Mouse (Mus musculus) gastrocnemius, postnatal 36 days (tissue): ENCODE data around the gene Ksr2. TPM values are rescaled to one million over a fixed set of nuclear protein-coding genes. Genes with fewer than 3 reads are reported as not detected.
"Not testable (repeated sequence)": the region's sequence is repeated elsewhere in the genome, so short reads cannot be mapped to it uniquely, and the experiment has no call there.

Experiments
- DNase-seq, 2 experiments: peaks; one replicate each; pipeline ENCODE4 v3.0.0; 2022
- intact Hi-C: fragments of 180-260 bp; cut with DNase I; formaldehyde crosslinking; loops from one replicate; pipeline ENCODE4 v1.15.1; 2025
- long read RNA-seq, 2 experiments: library from polyadenylated mRNA; stranded (forward); transcript quantifications; one replicate each; pipeline ENCODE4 v2.0.0; 2021
- total RNA-seq, 2 experiments: library from RNA; stranded (reverse); gene quantifications; 2 replicates each; pipeline ENCODE4 v1.2.3; 2021

Gene Ksr2
- total RNA-seq = under 1 TPM; 0.03 to 0.07 TPM
- long read RNA-seq, experiment 1 = 0 reads
- long read RNA-seq, experiment 2 = 0 reads

- no peak for DNase-seq
Observed at GRCm38 (mm10) chr5:117413507-117414501, at the start of gene Ksr2. Ksr2 (plus strand) TSS chr5:117414000.

GRCm38 (mm10) chr5:117364821-117365220 is 49.0 kb upstream of the Ksr2 start:
- DNase-seq = no peak
- intact Hi-C loops = no loop called here

More at GRCm38 (mm10) chr5:117413507-117414501, at the start of gene Ksr2:
- intact Hi-C loops = no loop called here

- no peak for DNase-seq
- intact Hi-C loops = no loop called here
Observed at GRCm38 (mm10) chr5:117365904-117366561, 47.8 kb upstream of the Ksr2 start.

DNA sequence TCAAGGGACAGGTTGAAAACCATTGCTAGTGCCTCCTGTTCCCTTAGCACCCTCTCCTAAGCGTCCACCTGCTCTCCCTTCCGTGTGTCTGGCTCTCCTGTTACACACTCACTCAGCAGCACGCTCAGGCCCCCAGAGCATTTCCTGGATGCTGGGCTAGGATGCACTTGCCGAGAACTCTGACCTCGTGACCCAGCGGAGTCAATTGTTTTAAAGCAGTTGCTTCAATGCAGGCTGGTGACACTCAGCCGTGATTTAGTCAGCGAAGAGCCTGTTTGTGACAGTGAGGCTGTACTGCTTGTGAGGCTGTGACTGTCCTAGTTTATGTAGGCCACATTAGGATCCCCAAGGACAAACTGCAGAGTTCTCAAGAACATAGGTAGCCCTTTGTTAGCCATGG is 46.6 kb upstream of the Ksr2 start:
- no peak for DNase-seq
- intact Hi-C loops = no loop called here

GRCm38 (mm10) chr5:117370592-117370991 is 43.2 kb upstream of the Ksr2 start:
- no peak for DNase-seq

GRCm38 (mm10) chr5:117373418-117373817 is 40.4 kb upstream of the Ksr2 start:
- intact Hi-C loops = no loop called here
- no peak for DNase-seq

More at GRCm38 (mm10) chr5:117370592-117370991, 43.2 kb upstream of the Ksr2 start:
- intact Hi-C loops = no loop called here

- DNase-seq = no peak
- intact Hi-C loops = no loop called here
Observed at GRCm38 (mm10) chr5:117374372-117375049, 39.3 kb upstream of the Ksr2 start.

GRCm38 (mm10) chr5:117376331-117376761 is 37.5 kb upstream of the Ksr2 start:
- no peak for DNase-seq
- intact Hi-C loops = no loop called here

DNA sequence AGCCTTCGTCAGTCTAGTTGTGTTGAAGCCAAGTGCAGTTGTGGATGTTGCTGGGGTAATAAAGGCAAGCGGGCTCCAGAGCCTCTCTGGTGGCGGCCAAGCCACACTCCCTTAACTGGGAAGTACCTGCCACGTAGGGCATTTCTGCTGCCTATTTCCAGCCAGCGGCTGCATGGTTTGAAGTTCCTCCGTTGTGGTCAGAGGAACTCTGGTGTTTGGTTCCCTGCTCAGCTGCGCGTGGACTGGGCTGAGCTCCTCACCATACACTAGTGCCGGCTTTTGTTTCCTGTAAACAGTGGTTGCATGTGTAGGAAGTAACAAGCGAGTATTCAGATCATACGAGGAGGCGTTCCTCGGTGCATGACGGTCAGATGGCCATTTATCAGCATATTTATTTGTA is 36.1 kb upstream of the Ksr2 start:
- intact Hi-C loops, DNase-seq: not testable (repeated sequence)

GRCm38 (mm10) chr5:117380199-117380598 is 33.6 kb upstream of the Ksr2 start:
- no peak for DNase-seq
- intact Hi-C loops = loop anchor here (10.0 kb wide), 1 partner anchor 265 kb away; the partner anchor contains the start of gene Suds3

GRCm38 (mm10) chr5:117381785-117382184 is 32.0 kb upstream of the Ksr2 start:
- intact Hi-C loops = loop anchor here (10.0 kb wide), 1 partner anchor 267 kb away; the partner anchor contains the start of gene Suds3
- DNase-seq = no peak

- intact Hi-C loops = loop anchor here (10.0 kb wide), 1 partner anchor 268 kb away; the partner anchor contains the start of gene Suds3
- no peak for DNase-seq
Observed at GRCm38 (mm10) chr5:117383198-117383597, 30.6 kb upstream of the Ksr2 start.

DNA sequence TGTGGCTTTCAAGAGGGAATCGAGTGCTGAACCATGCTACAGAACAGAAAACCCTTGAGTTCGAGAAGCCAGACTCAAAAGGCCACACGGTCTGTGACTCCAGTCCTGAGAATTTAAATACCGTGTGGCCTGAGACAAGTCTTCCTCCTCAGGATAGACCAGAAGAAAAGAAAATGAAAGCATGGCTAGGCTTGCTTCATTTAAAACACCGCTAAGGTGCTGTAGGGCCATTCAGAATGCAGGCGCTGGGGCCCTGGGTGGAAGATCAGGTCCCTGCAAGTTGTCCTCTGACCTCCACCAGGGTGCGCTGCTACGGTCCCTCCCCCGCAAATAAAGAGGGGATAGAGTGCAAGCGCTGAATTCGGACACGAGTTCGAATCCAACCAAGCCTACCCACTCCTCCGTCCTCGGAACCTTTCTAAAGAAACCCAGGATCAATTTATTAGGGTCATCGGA is 25.5 kb upstream of the Ksr2 start:
- intact Hi-C loops = loop anchor here (10.0 kb wide), 1 partner anchor 274 kb away; the partner anchor contains the start of gene Suds3
- DNase-seq = peak in 1 of 2 experiments; percentile 26

DNA sequence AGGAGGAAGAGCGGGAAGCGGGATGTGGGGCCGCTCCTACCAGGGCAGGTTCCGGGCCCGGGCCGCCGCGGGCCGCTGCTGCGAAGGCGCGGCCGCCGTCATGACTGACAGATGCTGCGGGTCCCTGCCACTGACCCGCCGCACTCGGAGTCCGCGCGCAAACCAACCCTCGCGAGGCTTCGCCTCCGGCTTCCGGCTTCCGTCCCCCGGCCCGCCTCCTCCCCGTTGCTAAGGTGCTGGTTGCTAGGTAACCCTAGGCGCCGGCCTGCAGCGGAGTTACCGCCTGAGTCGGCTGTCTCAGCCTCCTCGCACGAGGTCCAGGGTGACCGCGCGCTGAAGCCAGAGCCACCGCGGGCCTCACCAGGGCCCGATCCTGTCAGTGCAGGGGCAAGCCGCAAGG is 24.9 kb upstream of the Ksr2 start, which contains the start of gene Rfc5:
Gene Rfc5, minus strand, starts transcription at position 171 of the 400 bp plus-strand sequence.
- intact Hi-C loops = loop anchor here (10.0 kb wide), 1 partner anchor 274 kb away; the partner anchor contains the start of gene Suds3

GRCm38 (mm10) chr5:117390895-117391294 is 22.9 kb upstream of the Ksr2 start:
- DNase-seq = no peak
- intact Hi-C loops = no loop called here

More for the DNA sequence above, 24.9 kb upstream of the Ksr2 start, which contains the start of gene Rfc5:
- DNase-seq = peak; percentile 86 to 94

GRCm38 (mm10) chr5:117395834-117396233 is 18.0 kb upstream of the Ksr2 start:
- no peak for DNase-seq
- intact Hi-C loops = no loop called here

DNA sequence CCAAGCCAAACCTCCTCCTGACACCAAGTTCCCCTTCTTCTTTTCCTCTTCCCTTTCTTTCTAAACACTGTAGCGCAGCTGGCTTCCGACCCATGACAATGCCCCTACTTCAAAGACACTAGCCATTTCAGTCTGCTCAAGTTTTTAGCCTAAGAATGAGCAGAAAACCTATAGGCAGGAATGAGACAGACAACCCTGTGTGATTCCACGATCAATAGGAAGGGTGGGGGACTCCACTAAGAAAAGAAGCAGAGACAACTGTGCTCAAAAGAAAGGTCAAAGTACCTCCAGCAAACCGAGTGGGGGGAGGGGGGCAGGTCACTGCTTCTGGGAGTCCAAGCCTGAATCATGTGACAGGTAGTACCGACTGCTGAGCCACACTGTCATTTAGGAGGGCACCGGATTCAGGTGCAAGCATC is 17.2 kb upstream of the Ksr2 start:
- intact Hi-C loops = no loop called here
- DNase-seq = no peak

GRCm38 (mm10) chr5:117397371-117397770 is 16.4 kb upstream of the Ksr2 start:
- no peak for DNase-seq

GRCm38 (mm10) chr5:117398007-117398550 is 15.7 kb upstream of the Ksr2 start:
- DNase-seq = no peak
- intact Hi-C loops = no loop called here

More at GRCm38 (mm10) chr5:117397371-117397770, 16.4 kb upstream of the Ksr2 start:
- intact Hi-C loops = no loop called here

- DNase-seq = no peak
- intact Hi-C loops = no loop called here
Observed at GRCm38 (mm10) chr5:117399281-117399680, 14.5 kb upstream of the Ksr2 start.
